Mouse (Mus musculus): ENCODE measurements around the gene Tedc2.

Gene Tedc2

GRCm38 (mm10) chr17:24211631-24212440 is 8.8 kb downstream of the Tedc2 start:
- peak in 1 of 2 experiments; percentile 76 for DNase-seq

GRCm38 (mm10) chr17:24210591-24210990 is 10.1 kb downstream of the Tedc2 start:
- no peak for DNase-seq

- DNase-seq, result no peak
Measured at GRCm38 (mm10) chr17:24209916-24210240, 10.8 kb downstream of the Tedc2 start.

GRCm38 (mm10) chr17:24209043-24209915 is 11.4 kb downstream of the Tedc2 start, which contains the start of gene Ntn3:
TSS of gene Ntn3 (minus strand) at chr17:24209531.
- peak; percentile 52 to 56 for DNase-seq

GRCm38 (mm10) chr17:24208641-24209042 is 12.0 kb downstream of the Tedc2 start:
- no peak for DNase-seq

GRCm38 (mm10) chr17:24207768-24208640 is 12.6 kb downstream of the Tedc2 start:
- DNase-seq, result no peak

GRCm38 (mm10) chr17:24206451-24207351 is 13.9 kb downstream of the Tedc2 start:
- peak; percentile 54 to 63 for DNase-seq

GRCm38 (mm10) chr17:24205908-24206361 is 14.7 kb downstream of the Tedc2 start:
- peak; percentile 48 for DNase-seq

GRCm38 (mm10) chr17:24205284-24205888 is 15.3 kb downstream of the Tedc2 start, which contains the start of gene Tbc1d24:
TSS of gene Tbc1d24 (minus strand) at chr17:24205562.
- peak; percentile 91 to 95 for DNase-seq

GRCm38 (mm10) chr17:24204846-24205245 is 15.8 kb downstream of the Tedc2 start:
- no peak for DNase-seq

GRCm38 (mm10) chr17:24203611-24204534 is 16.8 kb downstream of the Tedc2 start:
- DNase-seq, result no peak

- no peak for DNase-seq
Measured at GRCm38 (mm10) chr17:24203068-24203467, 17.6 kb downstream of the Tedc2 start.

GRCm38 (mm10) chr17:24201092-24201491 is 19.6 kb downstream of the Tedc2 start:
- DNase-seq, result no peak

- DNase-seq, result no peak
Measured at GRCm38 (mm10) chr17:24199741-24200140, 20.9 kb downstream of the Tedc2 start.

GRCm38 (mm10) chr17:24199252-24199651 is 21.4 kb downstream of the Tedc2 start:
- no peak for DNase-seq

- DNase-seq, result no peak
Measured at GRCm38 (mm10) chr17:24197032-24197824, 23.4 kb downstream of the Tedc2 start.

- DNase-seq, result no peak
Measured at GRCm38 (mm10) chr17:24195349-24195748, 25.3 kb downstream of the Tedc2 start.

- DNase-seq, result no peak
Measured at GRCm38 (mm10) chr17:24193769-24194168, 26.9 kb downstream of the Tedc2 start.

GRCm38 (mm10) chr17:24193268-24193667 is 27.4 kb downstream of the Tedc2 start:
- no peak for DNase-seq

Measured in lung, adult 18-20 months (tissue).